Mouse (Mus musculus) stomach, embryonic 15.5 days (tissue): Measurements from ENCODE around the gene Avl9. TPM values are rescaled to one million over a fixed set of nuclear protein-coding genes. Genes with fewer than 3 reads are reported as not detected.

ENCODE experiments used
- ATAC-seq: fragments of 200-750 bp; cut with Nextera tagmentation; 2 replicates; pipeline ENCODE4 v1.8.0; 2017; ENCODE audit warnings: low read depth, moderate number of reproducible peaks, moderate TSS enrichment; ENCODE audit not compliant: insufficient read depth, low FRiP score
- H3K27ac ChIP-seq: fragments of 300-500 bp; sonication (generic); 2 replicates; pipeline ENCODE4 v1.5.1; 2015; ENCODE audit warnings: mild to moderate bottlenecking, inconsistent platforms
- H3K27me3 ChIP-seq: fragments of 300-500 bp; sonication (generic); replicated peaks from 2 replicates; pipeline ENCODE4 v1.6.1; 2015; ENCODE audit warnings: inconsistent platforms
- H3K36me3 ChIP-seq: fragments of 300-500 bp; sonication (generic); 2 replicates; pipeline ENCODE4 v1.6.1; 2015; ENCODE audit warnings: inconsistent platforms
- H3K4me1 ChIP-seq: fragments of 300-500 bp; sonication (generic); 2 replicates; pipeline ENCODE4 v1.6.1; 2015; ENCODE audit warnings: inconsistent platforms
- H3K4me2 ChIP-seq: fragments of 300-500 bp; sonication (generic); 2 replicates; pipeline ENCODE4 v1.6.1; 2015; ENCODE audit warnings: mild to moderate bottlenecking, inconsistent platforms
- H3K4me3 ChIP-seq: fragments of 300-500 bp; sonication (generic); replicated peaks from 2 replicates; pipeline ENCODE4 v1.5.1; 2015; ENCODE audit warnings: inconsistent platforms
- H3K9ac ChIP-seq: fragments of 300-500 bp; sonication (generic); 2 replicates; pipeline ENCODE4 v1.6.1; 2015; ENCODE audit warnings: inconsistent platforms
- H3K9me3 ChIP-seq: fragments of 300-500 bp; sonication (generic); 2 replicates; pipeline ENCODE4 v1.6.1; 2016; ENCODE audit warnings: inconsistent platforms
- WGBS: fragments of 180-500 bp; shearing (Covaris S2); methylation state at CpG from one replicate; pipeline ENCODE4 v1.1.7; 2015; 5-methylcytosine and 5-hydroxymethylcytosine counted together
- polyA plus RNA-seq: library from polyadenylated mRNA; unstranded; fragments of >200 nt; fragmentation: Nextera tagmentation; extraction: Ambion mirVana; gene quantifications from 2 replicates; pipeline ENCODE4 v1.2.1, GENCODE M21; 2015

The Avl9 gene
- polyA plus RNA-seq: 12.9 and 13.0 TPM in 2 replicates

- Histone ChIP-seq H3K9ac (peak within 1 kb of the TSS; percentile 68), H3K4me3 (peak within 1 kb of the TSS; percentile 78), H3K27me3 (no peaks in the 10 kb centered on the region), H3K4me1 (no peaks in the 10 kb centered on the region), H3K4me2 (peak within 1 kb of the TSS; percentile 60), H3K36me3 (no peaks in the 10 kb centered on the region), H3K9me3 (no peaks in the 10 kb centered on the region), H3K27ac (peak within 1 kb of the TSS; percentile 96)
- ATAC-seq: peak; percentile 98
- under 1% methylated on average over 64 of the region's 64 CpGs for WGBS
These were observed at the start of gene Avl9 for GRCm38 (mm10) chr6:56714574-56715269. Gene Avl9, plus strand, starts transcription at chr6:56714899.

GRCm38 (mm10) chr6:56688238-56688637, 26.5 kb upstream of the Avl9 start:
- no peak for ATAC-seq
- Histone ChIP-seq H3K27me3 (no peaks in the 10 kb centered on the region), H3K36me3 (no peaks in the 10 kb centered on the region), H3K27ac (no peak overlapping the region), H3K9ac (no peak overlapping the region), H3K4me1 (no peaks in the 10 kb centered on the region), H3K9me3 (no peaks in the 10 kb centered on the region), H3K4me3 (no peak overlapping the region), H3K4me2 (no peak overlapping the region)
- WGBS: 88% methylated on average over 3 of the region's 3 CpGs

- Histone ChIP-seq H3K4me3 (no peak overlapping the region), H3K4me1 (no peaks in the 10 kb centered on the region), H3K9me3 (no peaks in the 10 kb centered on the region), H3K27me3 (no peaks in the 10 kb centered on the region), H3K27ac (no peak overlapping the region), H3K36me3 (no peaks in the 10 kb centered on the region), H3K9ac (no peak overlapping the region), H3K4me2 (no peak overlapping the region)
- ATAC-seq: peak; percentile 47; the same call in 1 of the 2 replicates
- WGBS: 6% methylated on average over 2 of the region's 2 CpGs
These were observed 23.5 kb upstream of the Avl9 start for GRCm38 (mm10) chr6:56691205-56691604.

GRCm38 (mm10) chr6:56692445-56692844, 22.3 kb upstream of the Avl9 start:
- no peaks in the 10 kb centered on the region for H3K9me3 ChIP-seq
- H3K36me3 ChIP-seq: no peaks in the 10 kb centered on the region
- H3K4me3 ChIP-seq: no peak overlapping the region
- H3K4me1 ChIP-seq: no peaks in the 10 kb centered on the region
- peak overlapping the region; percentile 40; the same call in 1 of the 2 replicates for H3K27ac ChIP-seq
- no peak overlapping the region for H3K9ac ChIP-seq
- 54% methylated on average over 4 of the region's 4 CpGs for WGBS
- no peak overlapping the region for H3K4me2 ChIP-seq
- H3K27me3 ChIP-seq: no peaks in the 10 kb centered on the region
- no peak for ATAC-seq

GRCm38 (mm10) chr6:56703931-56704900, 10.5 kb upstream of the Avl9 start, which contains the start of gene Lsm5:
Gene Lsm5, minus strand, starts transcription at chr6:56704710.
- H3K27me3 ChIP-seq: no peaks in the 10 kb centered on the region
- no peaks in the 10 kb centered on the region for H3K9me3 ChIP-seq
- H3K4me1 ChIP-seq: no peaks in the 10 kb centered on the region
- ATAC-seq: peak; percentile 86
- no peaks in the 10 kb centered on the region for H3K36me3 ChIP-seq
- peak within 1 kb of the TSS; percentile 83 for H3K4me3 ChIP-seq
- WGBS: under 1% methylated on average over 46 of the region's 46 CpGs
- H3K27ac ChIP-seq: peak within 1 kb of the TSS; percentile 33; the same call in 1 of the 2 replicates
- H3K9ac ChIP-seq: peak within 1 kb of the TSS; percentile 46
- peak within 1 kb of the TSS; percentile 75 for H3K4me2 ChIP-seq

- WGBS: 42% methylated on average over 7 of the region's 7 CpGs
- no peak overlapping the region for H3K9ac ChIP-seq
- peak overlapping the region; percentile 60 for H3K4me2 ChIP-seq
- peak overlapping the region; percentile 96; the same call in 1 of the 2 replicates for H3K27ac ChIP-seq
- ATAC-seq: no peak
- H3K4me1 ChIP-seq: no peaks in the 10 kb centered on the region
- no peaks in the 10 kb centered on the region for H3K9me3 ChIP-seq
- no peaks in the 10 kb centered on the region for H3K27me3 ChIP-seq
- no peaks in the 10 kb centered on the region for H3K36me3 ChIP-seq
- H3K4me3 ChIP-seq: peak overlapping the region; percentile 78
These were observed 519 bp upstream of the Avl9 start for GRCm38 (mm10) chr6:56714186-56714573.

GRCm38 (mm10) chr6:56715270-56715666, 569 bp downstream of the Avl9 start:
- Histone ChIP-seq H3K4me2 (peak overlapping the region; percentile 60), H3K4me1 (no peaks in the 10 kb centered on the region), H3K9me3 (no peaks in the 10 kb centered on the region), H3K27ac (peak overlapping the region; percentile 96), H3K4me3 (peak overlapping the region; percentile 78), H3K36me3 (no peaks in the 10 kb centered on the region), H3K9ac (peak overlapping the region; percentile 68), H3K27me3 (no peaks in the 10 kb centered on the region)
- 0% methylated on average over 25 of the region's 25 CpGs for WGBS
- peak; percentile 6 for ATAC-seq

- no peaks in the 10 kb centered on the region for H3K9me3 ChIP-seq
- 65% methylated on average over 1 of the region's 1 CpGs for WGBS
- no peaks in the 10 kb centered on the region for H3K36me3 ChIP-seq
- H3K4me2 ChIP-seq: no peak overlapping the region
- no peak for ATAC-seq
- no peak overlapping the region for H3K4me3 ChIP-seq
- H3K27me3 ChIP-seq: no peaks in the 10 kb centered on the region
- H3K9ac ChIP-seq: no peak overlapping the region
- no peaks in the 10 kb centered on the region; the same call in 1 of the 2 replicates for H3K4me1 ChIP-seq
- no peak overlapping the region for H3K27ac ChIP-seq
These were observed 4.4 kb downstream of the Avl9 start for GRCm38 (mm10) chr6:56719071-56719470.

- WGBS: 54% methylated on average over 3 of the region's 3 CpGs
- Histone ChIP-seq H3K9me3 (no peaks in the 10 kb centered on the region), H3K36me3 (peaks cover 3% of the 10 kb centered on the region; the same call in 1 of the 2 replicates), H3K4me2 (no peak overlapping the region), H3K27me3 (no peaks in the 10 kb centered on the region), H3K4me3 (no peak overlapping the region), H3K4me1 (no peaks in the 10 kb centered on the region; the same call in 1 of the 2 replicates), H3K9ac (no peak overlapping the region), H3K27ac (no peak overlapping the region)
- ATAC-seq: no peak
These were observed 6.2 kb downstream of the Avl9 start for GRCm38 (mm10) chr6:56720877-56721276.

GRCm38 (mm10) chr6:56732545-56732944, 17.8 kb downstream of the Avl9 start:
- H3K4me2 ChIP-seq: no peak overlapping the region
- no peak overlapping the region for H3K4me3 ChIP-seq
- WGBS: 82% methylated on average over 2 of the region's 2 CpGs
- H3K27ac ChIP-seq: no peak overlapping the region
- H3K36me3 ChIP-seq: peaks cover 22% of the 10 kb centered on the region
- H3K9ac ChIP-seq: no peak overlapping the region
- no peak for ATAC-seq
- no peaks in the 10 kb centered on the region for H3K27me3 ChIP-seq
- H3K4me1 ChIP-seq: no peaks in the 10 kb centered on the region
- no peaks in the 10 kb centered on the region for H3K9me3 ChIP-seq

- Histone ChIP-seq H3K4me2 (no peak overlapping the region), H3K4me1 (no peaks in the 10 kb centered on the region), H3K9ac (no peak overlapping the region), H3K4me3 (no peak overlapping the region), H3K27me3 (no peaks in the 10 kb centered on the region), H3K36me3 (peaks cover 9% of the 10 kb centered on the region; the same call in 1 of the 2 replicates), H3K9me3 (no peaks in the 10 kb centered on the region), H3K27ac (no peak overlapping the region)
- ATAC-seq: no peak
- WGBS: 59% methylated on average over 5 of the region's 5 CpGs
These were observed 31.3 kb downstream of the Avl9 start for GRCm38 (mm10) chr6:56745950-56746543.
